Mouse (Mus musculus) limb, embryonic 11.5 days (tissue): ENCODE data around the gene Lnx1. TPM values are rescaled to one million over a fixed set of nuclear protein-coding genes. Genes with fewer than 3 reads are reported as not detected.

Experiments used
- ATAC-seq: fragments of 200-750 bp; cut with Nextera tagmentation; 2 replicates; pipeline ENCODE4 v1.8.0; 2017; ENCODE audit warnings: low read depth; ENCODE audit not compliant: insufficient number of reproducible peaks, low FRiP score, low TSS enrichment
- DNase-seq: peaks from one replicate; pipeline ENCODE4 v3.0.0-alpha.2; 2015; ENCODE audit warnings: low spot score
- H3K27ac ChIP-seq: fragments of 300-500 bp; sonication (generic); replicated peaks from 2 replicates; pipeline ENCODE4 v1.5.1; 2014; ENCODE audit warnings: low read depth, mild to moderate bottlenecking, low read length
- H3K27me3 ChIP-seq: fragments of 300-500 bp; sonication (generic); 2 replicates; pipeline ENCODE4 v1.6.1; 2014; ENCODE audit warnings: mild to moderate bottlenecking, low read length, mixed read lengths; ENCODE audit not compliant: control insufficient read depth, insufficient read depth
- H3K36me3 ChIP-seq: fragments of 300-500 bp; sonication (generic); 2 replicates; pipeline ENCODE4 v1.6.1; 2014; ENCODE audit warnings: mild to moderate bottlenecking, low read length, moderate library complexity, mixed read lengths; ENCODE audit not compliant: control insufficient read depth, insufficient read depth
- H3K4me1 ChIP-seq: fragments of 300-500 bp; sonication (generic); 2 replicates; pipeline ENCODE4 v1.6.1; 2014; ENCODE audit warnings: low read length, mixed read lengths; ENCODE audit not compliant: control insufficient read depth, insufficient read depth
- H3K4me2 ChIP-seq: fragments of 300-500 bp; sonication (generic); 2 replicates; pipeline ENCODE4 v1.6.1; 2014; ENCODE audit warnings: low read depth, mild to moderate bottlenecking, moderate library complexity; ENCODE audit not compliant: severe bottlenecking
- H3K4me3 ChIP-seq: fragments of 300-500 bp; sonication (generic); 2 replicates; pipeline ENCODE4 v1.5.1; 2014; ENCODE audit warnings: low read depth, low read length
- H3K9ac ChIP-seq: fragments of 300-500 bp; sonication (generic); 2 replicates; pipeline ENCODE4 v1.6.1; 2014; ENCODE audit warnings: mild to moderate bottlenecking, low read length
- H3K9me3 ChIP-seq: fragments of 300-500 bp; sonication (generic); 2 replicates; pipeline ENCODE4 v1.6.1; 2016; ENCODE audit warnings: low read length; ENCODE audit not compliant: control insufficient read depth
- WGBS: fragments of 180-500 bp; shearing (Covaris S2); extraction: QIAGEN DNeasy Blood & Tissue Kit; methylation state at CpG from one replicate; pipeline ENCODE4 v1.1.7; 2014; 5-methylcytosine and 5-hydroxymethylcytosine counted together
- polyA plus RNA-seq: library from polyadenylated mRNA; unstranded; fragments of >200 nt; fragmentation: Nextera tagmentation; extraction: Ambion mirVana; gene quantifications from 2 replicates; pipeline ENCODE4 v1.2.1, GENCODE M21; 2014

The Lnx1 gene
- polyA plus RNA-seq, 1 experiment from 2014 or later = 2.0 TPM

GRCm38 (mm10) chr5:74561151-74561550 lies 141.6 kb downstream of the Lnx1 start:
- WGBS = 95% methylated on average over 1 of the region's 1 CpGs
- Histone ChIP-seq H3K9me3 (no peaks in the 10 kb centered on the region), H3K9ac (no peak overlapping the region), H3K4me2 (no peak overlapping the region), H3K4me1 (no peaks in the 10 kb centered on the region), H3K36me3 (peaks cover 18% of the 10 kb centered on the region; the same call in 1 of the 2 replicates), H3K4me3 (no peak overlapping the region), H3K27ac (no peak overlapping the region), H3K27me3 (no peaks in the 10 kb centered on the region)
- ATAC-seq = no peak
- no peak for DNase-seq

- Histone ChIP-seq H3K9me3 (no peaks in the 10 kb centered on the region), H3K36me3 (peaks cover 6% of the 10 kb centered on the region; the same call in 1 of the 2 replicates), H3K4me1 (no peaks in the 10 kb centered on the region), H3K4me3 (no peak overlapping the region), H3K27ac (no peak overlapping the region), H3K9ac (no peak overlapping the region), H3K4me2 (no peak overlapping the region), H3K27me3 (no peaks in the 10 kb centered on the region)
- DNase-seq (no peak), ATAC-seq (no peak)
- WGBS = 94% methylated on average over 8 of the region's 8 CpGs
Observed at GRCm38 (mm10) chr5:74549566-74549965, 153.1 kb downstream of the Lnx1 start.

- H3K9ac ChIP-seq = no peak overlapping the region
- H3K4me3 ChIP-seq = no peak overlapping the region
- no peaks in the 10 kb centered on the region for H3K27me3 ChIP-seq
- DNase-seq (no peak), ATAC-seq (no peak)
- H3K27ac ChIP-seq = no peak overlapping the region
- H3K4me2 ChIP-seq = no peak overlapping the region
- 90% methylated on average over 4 of the region's 4 CpGs for WGBS
- no peaks in the 10 kb centered on the region for H3K9me3 ChIP-seq
- H3K4me1 ChIP-seq = no peaks in the 10 kb centered on the region
- peaks cover 7% of the 10 kb centered on the region; the same call in 1 of the 2 replicates for H3K36me3 ChIP-seq
Observed at GRCm38 (mm10) chr5:74545606-74546005, 157.1 kb downstream of the Lnx1 start.

Other genes starting within 250 kb of the Lnx1 start
- gene Scfd2, start 171.2 kb downstream of the Lnx1 start, polyA plus RNA-seq = 15.9 and 16.6 TPM in 2 replicates
- 113 and 139 TPM in 2 replicates for gene Fip1l1, start 167.5 kb downstream of the Lnx1 start, polyA plus RNA-seq